Mouse (Mus musculus) cortical plate, adult 2 months (tissue): ENCODE measurements around the gene Dera. TPM values are rescaled to one million over a fixed set of nuclear protein-coding genes. Genes with fewer than 3 reads are reported as not detected.

Experiments used
- H3K27ac ChIP-seq: fragments of 200-500 bp; 2 replicates; pipeline ENCODE4 v1.5.1; 2012; ENCODE audit warnings: low read length, control low read depth, inconsistent platforms; ENCODE audit not compliant: insufficient read depth
- H3K4me1 ChIP-seq: fragments of 200-500 bp; 2 replicates; pipeline ENCODE4 v1.6.1; 2011; ENCODE audit warnings: low read length; ENCODE audit not compliant: control insufficient read depth, insufficient read depth
- H3K4me3 ChIP-seq: fragments of 200-500 bp; 2 replicates; pipeline ENCODE4 v1.5.1; 2011; ENCODE audit warnings: mild to moderate bottlenecking, low read length, control low read depth; ENCODE audit not compliant: insufficient read depth
- CTCF ChIP-seq: fragments of 200-500 bp; IDR thresholded peaks from 2 replicates; pipeline ENCODE4 v1.5.1; 2011; ENCODE audit warnings: mild to moderate bottlenecking, control low read depth, low read length; ENCODE audit not compliant: insufficient read depth; ENCODE audit errors: extremely low read depth
- POLR2A ChIP-seq: fragments of 200-500 bp; IDR thresholded peaks from 2 replicates; pipeline ENCODE4 v1.6.1; 2011; ENCODE audit warnings: mild to moderate bottlenecking, low read length, control low read depth; ENCODE audit not compliant: insufficient read depth; ENCODE audit errors: extremely low read depth
- polyA plus RNA-seq: library from polyadenylated mRNA; depleted of rRNA; stranded (reverse); fragments of >200 nt; gene quantifications from 2 replicates; pipeline ENCODE4 v1.2.3, GENCODE M21; 2012; rRNA removed

The Dera gene
- polyA plus RNA-seq, 1 experiment: 4.0 TPM

- Histone ChIP-seq H3K4me1 (no peaks in the 10 kb centered on the region; the same call in none of the 2 replicates), H3K4me3 (no peak overlapping the region), H3K27ac (no peak overlapping the region)
- TF ChIP-seq POLR2A: no peak
- peak; percentile 78 for TF ChIP-seq CTCF
These were observed 117.8 kb downstream of the Dera start for GRCm38 (mm10) chr6:137872055-137872735.

- Histone ChIP-seq H3K27ac (no peak overlapping the region), H3K4me3 (no peak overlapping the region), H3K4me1 (no peaks in the 10 kb centered on the region; the same call in none of the 2 replicates)
- TF ChIP-seq POLR2A: no peak
- TF ChIP-seq CTCF: no peak
These were observed 120.3 kb downstream of the Dera start for GRCm38 (mm10) chr6:137874471-137875244.

- Histone ChIP-seq H3K27ac (no peak overlapping the region), H3K4me1 (no peaks in the 10 kb centered on the region), H3K4me3 (no peak overlapping the region)
- TF ChIP-seq CTCF: no peak
- no peak for TF ChIP-seq POLR2A
These were observed 131.3 kb downstream of the Dera start for GRCm38 (mm10) chr6:137885644-137886043.

- H3K4me1 ChIP-seq: no peaks in the 10 kb centered on the region
- H3K4me3 ChIP-seq: no peak overlapping the region
- no peak overlapping the region for H3K27ac ChIP-seq
- TF ChIP-seq POLR2A (no peak), CTCF (no peak)
These were observed 132.0 kb downstream of the Dera start for GRCm38 (mm10) chr6:137886210-137886979.

GRCm38 (mm10) chr6:137887258-137887657, 132.9 kb downstream of the Dera start:
- Histone ChIP-seq H3K27ac (no peak overlapping the region), H3K4me1 (no peaks in the 10 kb centered on the region), H3K4me3 (no peak overlapping the region)
- TF ChIP-seq POLR2A (no peak), CTCF (no peak)

GRCm38 (mm10) chr6:137897671-137898070, 143.3 kb downstream of the Dera start:
- Histone ChIP-seq H3K4me3 (no peak overlapping the region), H3K4me1 (peaks cover 1% of the 10 kb centered on the region; the same call in 1 of the 2 replicates), H3K27ac (peak overlapping the region; percentile 35; the same call in 1 of the 2 replicates)
- no peak for TF ChIP-seq CTCF
- no peak for TF ChIP-seq POLR2A

GRCm38 (mm10) chr6:137901255-137901654, 146.9 kb downstream of the Dera start:
- H3K27ac ChIP-seq: no peak overlapping the region
- TF ChIP-seq POLR2A (no peak), CTCF (no peak)
- H3K4me1 ChIP-seq: peaks cover 1% of the 10 kb centered on the region; the same call in 1 of the 2 replicates
- H3K4me3 ChIP-seq: no peak overlapping the region

Other genes starting within 250 kb of the Dera start
- gene Eps8, start 99.7 kb upstream of the Dera start, polyA plus RNA-seq: 22.5 and 23.0 TPM in 2 replicates
- gene Strap, start 19.5 kb upstream of the Dera start, polyA plus RNA-seq: 67.0 and 67.1 TPM in 2 replicates